Mouse (Mus musculus) hematopoietic stem cell, adult 5-6 weeks (primary cell): ENCODE data around the gene Rexo5. TPM values are rescaled to one million over a fixed set of nuclear protein-coding genes. Genes with fewer than 3 reads are reported as not detected.

ENCODE experiments used
- ATAC-seq, 2 experiments: fragments of 125-278 bp in 1 of 2; replicated peaks in 1 of 2; 2 replicates each; pipeline ENCODE4 v1.8.0; 2016 to 2017; ENCODE audit warnings: inconsistent platforms in 2 of 2, mild to moderate bottlenecking in 2 of 2, moderate number of reproducible peaks in 2 of 2, low read depth in 1 of 2, moderate TSS enrichment in 1 of 2; ENCODE audit not compliant: low FRiP score in 2 of 2, poor library complexity in 2 of 2, severe bottlenecking in 2 of 2, insufficient read depth in 1 of 2, low TSS enrichment in 1 of 2
- total RNA-seq: library from RNA; stranded (forward); fragments of 172-1452, 232-1000 nt; gene quantifications from 2 replicates; pipeline ENCODE4 v1.2.3, GENCODE M21; 2017

Gene Rexo5
- total RNA-seq, 1 experiment from 2014 or later: 30.9 TPM

- no peak for ATAC-seq
Observed at GRCm38 (mm10) chr7:119864500-119864899, 70.7 kb downstream of the Rexo5 start.

DNA sequence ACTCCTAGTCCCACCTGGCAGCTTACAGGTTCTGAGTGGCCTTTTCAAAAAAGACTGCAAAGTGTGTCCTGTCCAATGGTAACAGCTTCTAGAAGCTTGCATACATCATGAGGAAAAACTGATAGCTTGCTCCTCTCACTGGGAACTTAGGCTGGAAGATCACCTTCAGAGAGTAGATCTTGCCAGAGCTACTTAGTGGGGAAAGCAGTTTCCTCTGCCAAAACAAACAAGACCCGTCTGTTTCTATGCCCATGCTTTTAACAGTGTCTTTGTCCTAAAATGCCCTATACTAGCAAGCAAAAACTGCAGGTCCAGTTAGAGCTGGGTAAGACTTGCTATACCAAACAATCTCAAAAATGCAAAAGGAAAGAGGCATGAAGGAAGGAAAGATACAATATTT is 72.3 kb downstream of the Rexo5 start:
- ATAC-seq: no peak

DNA sequence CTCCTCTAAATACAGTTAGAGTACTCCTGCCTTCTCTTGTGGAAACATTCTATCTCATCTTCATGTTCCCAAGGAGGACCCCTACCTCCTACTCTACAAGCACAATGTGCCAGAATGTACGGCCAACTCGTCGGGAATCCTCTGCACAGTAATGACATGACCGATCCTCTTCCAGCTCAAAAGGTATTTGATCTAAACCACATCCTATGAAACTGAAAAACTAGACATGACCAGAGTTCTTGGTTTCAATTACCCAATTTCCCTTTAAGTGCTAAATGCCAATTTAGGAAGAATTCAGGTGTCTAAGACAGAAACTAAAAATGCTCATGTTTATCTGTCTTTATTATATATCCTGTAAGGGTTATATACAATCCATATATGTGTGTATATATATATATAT is 78.4 kb downstream of the Rexo5 start:
- no peak for ATAC-seq

DNA sequence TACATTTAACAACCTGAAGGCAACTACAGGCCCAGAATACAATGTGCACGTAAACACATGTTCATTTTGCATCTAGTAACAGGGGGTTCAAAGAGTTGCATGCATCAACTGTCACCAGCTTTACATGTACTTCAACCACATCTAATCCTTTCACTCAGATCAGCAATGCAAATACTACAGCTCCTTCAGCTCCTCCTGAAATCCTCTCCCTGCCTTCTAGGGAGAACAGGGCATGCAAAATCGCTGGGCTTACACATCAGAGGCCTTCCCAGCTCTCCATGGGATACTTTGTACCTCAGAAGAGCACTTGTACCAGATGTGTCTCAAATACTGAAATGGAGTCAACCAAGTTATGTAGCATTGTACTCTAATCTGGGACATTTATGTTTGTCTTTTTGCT is 79.2 kb downstream of the Rexo5 start:
- no peak for ATAC-seq

DNA sequence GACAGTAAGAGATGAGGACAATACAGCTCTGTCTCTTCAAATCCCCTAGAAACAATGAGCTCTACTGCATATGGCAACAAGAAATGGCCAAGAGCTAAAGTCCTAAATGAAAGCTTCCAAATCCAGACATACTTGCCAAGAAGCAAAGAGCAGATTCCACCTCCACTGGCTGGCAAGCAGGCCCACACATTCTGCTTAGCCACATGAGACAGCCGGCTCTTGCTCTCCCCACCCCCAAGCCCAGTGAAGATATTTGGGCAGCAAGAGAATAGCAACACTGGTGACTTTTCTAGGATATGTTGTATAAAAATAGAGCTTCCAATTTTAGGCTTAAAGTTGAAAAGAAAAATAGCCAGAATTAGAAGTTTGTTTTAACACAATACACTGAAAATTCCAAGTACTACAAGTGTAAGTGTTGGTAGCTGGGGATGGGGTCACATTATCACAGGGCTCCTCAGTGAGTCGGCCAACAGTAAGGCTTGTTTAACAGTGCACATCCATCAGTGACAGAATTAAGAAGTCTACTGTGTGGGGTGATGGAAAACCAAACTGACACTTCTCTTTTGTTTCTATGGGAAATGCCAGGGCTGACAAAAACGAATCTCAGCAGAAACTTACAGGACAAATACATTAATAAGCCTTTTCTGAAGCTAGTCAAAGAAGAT is 82.1 kb downstream of the Rexo5 start:
- no peak for ATAC-seq

GRCm38 (mm10) chr7:119879171-119879570 is 85.4 kb downstream of the Rexo5 start:
- peak in 1 of 2 experiments; percentile 83; a peak in 1 of 4 replicates for ATAC-seq

- ATAC-seq: no peak; a peak in 1 of 4 replicates
Observed at GRCm38 (mm10) chr7:119880345-119880744, 86.5 kb downstream of the Rexo5 start.

- ATAC-seq: no peak
Observed at GRCm38 (mm10) chr7:119881229-119881628, 87.4 kb downstream of the Rexo5 start.

DNA sequence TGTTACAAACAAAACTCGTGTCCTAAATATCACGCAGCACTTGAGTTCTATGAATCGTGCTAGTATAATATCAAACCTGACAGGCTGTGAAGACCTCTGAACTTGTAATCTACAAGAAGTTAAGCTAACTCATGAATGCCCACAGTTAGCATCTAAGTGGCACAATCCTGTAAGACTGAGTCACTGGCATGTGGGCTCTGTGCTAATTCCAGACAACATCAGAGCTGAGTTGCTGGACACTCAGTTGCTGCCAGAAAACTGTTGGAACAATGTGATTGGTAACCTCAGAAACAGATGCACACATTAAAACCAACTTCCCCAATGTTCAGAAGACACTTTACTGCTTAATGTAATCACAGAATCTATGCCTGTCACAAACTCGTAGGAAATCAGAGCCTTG is 94.1 kb downstream of the Rexo5 start:
- ATAC-seq: no peak

- ATAC-seq: no peak
Observed at GRCm38 (mm10) chr7:119892198-119892597, 98.4 kb downstream of the Rexo5 start.

DNA sequence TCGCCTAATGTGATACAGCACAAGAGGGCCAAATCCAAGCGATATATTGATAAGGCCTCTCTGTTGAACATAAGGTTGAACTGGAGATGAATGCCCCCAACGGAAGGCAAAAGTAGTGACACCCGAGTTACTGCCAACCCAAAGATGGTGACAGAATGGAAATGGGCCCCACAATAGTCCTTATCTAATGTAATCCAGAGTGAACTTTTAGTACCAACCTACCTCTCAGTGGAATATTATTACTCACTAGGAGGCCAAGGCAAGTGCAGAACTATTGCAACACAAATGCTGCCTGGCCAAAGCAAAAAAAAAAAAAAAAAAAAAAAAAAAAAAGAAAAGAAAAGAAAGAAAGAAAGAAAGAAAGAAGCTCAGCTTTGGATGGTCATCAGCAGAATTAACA is 98.9 kb downstream of the Rexo5 start:
- no peak for ATAC-seq

GRCm38 (mm10) chr7:119894818-119895544 is 101.2 kb downstream of the Rexo5 start:
- 0 out of 4 replicates have a peak, but pooled peaks of 1 of the 2 experiments have one; percentile 0 for ATAC-seq

DNA sequence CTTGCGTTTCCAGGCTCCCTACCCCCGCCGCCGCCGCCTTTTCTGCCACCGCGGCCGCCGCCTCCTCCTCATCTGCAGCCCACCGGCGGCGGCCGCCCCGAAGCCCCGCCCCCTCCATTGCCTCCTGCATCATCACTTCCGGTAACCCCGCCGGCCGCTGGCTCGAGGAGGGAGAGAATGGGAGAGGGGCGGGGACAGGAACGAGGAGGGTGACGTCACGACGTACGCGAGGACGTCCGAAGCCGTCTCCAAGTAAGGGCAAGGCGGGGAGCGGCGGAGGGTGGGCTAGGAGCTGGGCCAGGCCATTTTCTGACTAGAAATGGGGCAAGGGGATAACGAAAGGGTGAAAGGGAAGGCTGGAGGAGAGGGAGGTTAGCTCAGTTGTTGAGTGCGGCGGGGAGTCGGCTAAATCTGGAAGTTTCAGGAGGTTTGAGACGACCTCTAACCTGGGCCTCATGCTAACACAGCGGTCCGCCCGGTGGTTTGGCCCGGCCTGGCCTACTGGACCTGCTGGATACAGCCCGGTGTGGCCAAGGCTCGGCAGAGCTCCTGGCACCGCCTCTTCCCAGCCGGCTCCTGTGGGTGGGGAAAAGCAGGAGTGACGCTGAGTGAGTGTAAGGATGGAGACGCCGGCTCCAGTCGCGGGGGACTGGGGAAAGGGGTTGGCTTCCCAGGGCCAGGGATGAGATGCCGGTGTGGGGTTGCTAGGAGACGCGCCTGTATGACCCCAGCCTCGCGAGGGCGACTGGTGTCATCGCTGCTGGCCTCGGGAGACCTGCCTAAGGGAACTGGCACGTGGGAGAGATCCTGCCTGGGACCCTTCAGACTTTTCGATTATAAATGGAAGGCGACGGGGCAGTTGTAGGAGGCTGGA is 102.1 kb downstream of the Rexo5 start, which contains the start of the genes Lyrm1 and Dcun1d3:
TSS of gene Lyrm1 (plus strand) at position 223 of the 874 bp plus-strand sequence.
TSS of gene Dcun1d3 (minus strand) at position 660 of the 874 bp plus-strand sequence.
- ATAC-seq: peak; percentile 96 to 97

- no peak for ATAC-seq
Observed at GRCm38 (mm10) chr7:119897521-119898109, 103.8 kb downstream of the Rexo5 start.

DNA sequence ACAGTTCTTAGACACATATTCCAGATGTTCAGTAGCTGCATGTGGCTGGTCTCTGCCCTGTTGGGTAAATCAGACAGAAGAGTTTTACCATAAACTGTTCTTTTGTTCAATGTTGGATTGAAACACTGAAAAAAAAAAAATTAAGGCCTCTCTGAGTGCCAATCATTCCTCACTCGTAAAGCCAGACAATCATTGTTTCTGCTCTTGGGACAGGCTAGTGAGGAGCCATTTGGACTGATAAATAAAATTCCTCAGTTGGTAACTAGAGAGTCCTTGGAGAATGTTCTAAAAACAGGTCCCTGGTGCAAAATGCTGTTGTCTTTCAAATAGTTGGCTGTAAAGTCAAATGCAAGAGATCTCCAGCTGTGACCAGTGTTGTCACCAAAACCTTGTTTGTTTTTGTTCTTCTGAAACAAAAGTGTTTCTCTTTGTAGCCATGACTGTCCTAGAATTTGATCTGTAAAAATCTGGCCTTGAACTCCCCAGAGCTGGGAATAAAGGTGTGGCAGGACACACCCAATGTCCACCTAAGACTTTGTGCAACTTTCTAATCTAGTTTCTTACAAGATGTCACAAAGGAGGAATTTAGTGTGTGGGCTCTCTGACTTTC is 104.5 kb downstream of the Rexo5 start:
- no peak for ATAC-seq
